Mouse (Mus musculus) right cerebral cortex, postnatal 36 days (tissue): Measurements from ENCODE around the gene Gpr82.

ENCODE experiments used
- DNase-seq, 2 experiments: peaks; one replicate each; pipeline ENCODE4 v3.0.0; 2022; ENCODE audit warnings: low spot score in 2 of 2, mixed read lengths in 1 of 2

Gpr82 gene

GRCm38 (mm10) chrX:13691865-13692264, 30.7 kb downstream of the Gpr82 start:
- DNase-seq: no peak

GRCm38 (mm10) chrX:13700681-13701080, 39.5 kb downstream of the Gpr82 start:
- no peak for DNase-seq

GRCm38 (mm10) chrX:13705051-13705450, 43.9 kb downstream of the Gpr82 start:
- DNase-seq: no peak

- peak; percentile 20 to 21 for DNase-seq
These were observed 49.0 kb downstream of the Gpr82 start for GRCm38 (mm10) chrX:13710174-13710573.
